Mouse (Mus musculus): ENCODE measurements around the gene 4930550C14Rik. TPM values are rescaled to one million over a fixed set of nuclear protein-coding genes. Genes with fewer than 3 reads are reported as not detected.

The 4930550C14Rik gene
- polyA plus RNA-seq, 1 experiment from 2014 or later, result 0.13 TPM

DNA sequence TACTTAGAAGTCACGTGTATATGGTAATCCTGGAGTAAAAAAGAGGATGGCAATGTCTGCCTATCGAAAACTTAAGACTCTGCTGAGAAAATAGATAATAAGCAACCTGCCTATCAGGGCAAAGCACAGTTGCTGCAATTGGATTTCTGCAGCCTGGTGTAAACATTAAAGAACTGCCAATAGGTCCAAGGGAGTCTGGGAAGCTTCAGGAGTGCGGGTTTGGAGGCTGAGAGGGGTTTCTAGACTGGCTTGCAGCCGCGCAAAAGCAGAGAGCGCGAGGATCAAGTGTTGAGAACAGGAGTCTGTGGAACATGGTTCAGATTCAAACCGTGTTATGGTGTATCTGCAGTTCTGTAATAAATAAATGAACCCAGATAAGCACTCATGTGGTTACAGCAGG, 17.3 kb upstream of the 4930550C14Rik start:
- H3K4me3 ChIP-seq, result peak overlapping the region; percentile 66
- peaks cover 8% of the 10 kb centered on the region; the same call in 1 of the 2 replicates for H3K4me1 ChIP-seq
- peak overlapping the region; percentile 75; the same call in 1 of the 2 replicates for H3K27ac ChIP-seq
- no peaks in the 10 kb centered on the region for H3K27me3 ChIP-seq
- 7% methylated on average over 8 of the region's 8 CpGs for WGBS
- ATAC-seq, result peak; percentile 54
- peak overlapping the region; percentile 82 for H3K9ac ChIP-seq
- no peaks in the 10 kb centered on the region for H3K36me3 ChIP-seq (ENCODE audit: poor library complexity, severe bottlenecking)
- no peaks in the 10 kb centered on the region for H3K9me3 ChIP-seq (replicated peaks)
- peak overlapping the region; percentile 97 for H3K4me2 ChIP-seq

DNA sequence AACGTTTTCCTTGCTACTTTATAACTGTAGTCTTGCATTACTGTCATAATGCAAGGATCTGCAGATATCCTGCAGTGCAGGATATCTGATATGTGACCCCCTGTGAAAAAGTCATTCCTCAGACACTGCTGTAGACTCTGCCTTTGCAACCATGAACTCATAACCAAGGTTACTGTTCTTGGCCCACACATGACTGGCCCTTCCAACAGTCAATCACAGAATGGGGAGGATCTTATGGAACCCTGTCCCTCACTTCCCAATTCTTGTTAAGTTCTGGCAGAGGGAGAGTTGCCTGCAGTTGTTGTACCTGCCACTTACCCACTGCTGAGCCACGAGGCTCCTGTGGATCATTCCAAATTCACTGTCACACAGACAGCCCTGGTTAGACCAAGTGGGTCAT, 14.7 kb upstream of the 4930550C14Rik start:
- Histone ChIP-seq H3K4me1 (peaks cover 8% of the 10 kb centered on the region; the same call in 1 of the 2 replicates), H3K4me2 (no peak overlapping the region), H3K9me3 (replicated peaks) (no peaks in the 10 kb centered on the region), H3K9ac (no peak overlapping the region), H3K27me3 (no peaks in the 10 kb centered on the region), H3K4me3 (no peak overlapping the region), H3K27ac (no peak overlapping the region), H3K36me3 (ENCODE audit: poor library complexity, severe bottlenecking) (no peaks in the 10 kb centered on the region)
- WGBS, result 81% methylated on average over 2 of the region's 2 CpGs
- no peak for ATAC-seq

DNA sequence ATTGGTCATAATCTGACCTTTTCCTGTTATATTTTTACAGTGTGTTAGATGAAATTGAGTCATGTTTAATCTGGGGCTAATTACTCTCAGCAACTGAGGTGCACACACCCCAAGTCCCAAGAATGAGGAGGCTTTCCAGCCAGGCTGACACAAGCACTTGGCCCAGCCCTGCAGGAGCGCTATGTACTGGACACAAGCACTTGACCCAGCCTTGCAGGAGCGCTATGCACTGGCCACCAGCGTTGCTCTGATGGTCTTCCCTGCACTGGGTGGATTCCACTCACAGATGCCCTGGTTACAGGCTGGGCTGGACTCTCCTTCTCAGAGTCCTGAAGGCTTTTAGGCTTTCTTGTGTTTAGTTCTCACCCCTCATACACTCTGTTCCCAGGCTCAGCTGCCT, 13.0 kb upstream of the 4930550C14Rik start:
- no peak overlapping the region for H3K4me3 ChIP-seq
- no peak overlapping the region for H3K27ac ChIP-seq
- H3K9ac ChIP-seq, result no peak overlapping the region
- no peak overlapping the region for H3K4me2 ChIP-seq
- no peaks in the 10 kb centered on the region for H3K27me3 ChIP-seq
- no peaks in the 10 kb centered on the region for H3K9me3 ChIP-seq (replicated peaks)
- 75% methylated on average over 3 of the region's 3 CpGs for WGBS
- no peaks in the 10 kb centered on the region for H3K36me3 ChIP-seq (ENCODE audit: poor library complexity, severe bottlenecking)
- ATAC-seq, result no peak
- H3K4me1 ChIP-seq, result peaks cover 8% of the 10 kb centered on the region; the same call in 1 of the 2 replicates

DNA sequence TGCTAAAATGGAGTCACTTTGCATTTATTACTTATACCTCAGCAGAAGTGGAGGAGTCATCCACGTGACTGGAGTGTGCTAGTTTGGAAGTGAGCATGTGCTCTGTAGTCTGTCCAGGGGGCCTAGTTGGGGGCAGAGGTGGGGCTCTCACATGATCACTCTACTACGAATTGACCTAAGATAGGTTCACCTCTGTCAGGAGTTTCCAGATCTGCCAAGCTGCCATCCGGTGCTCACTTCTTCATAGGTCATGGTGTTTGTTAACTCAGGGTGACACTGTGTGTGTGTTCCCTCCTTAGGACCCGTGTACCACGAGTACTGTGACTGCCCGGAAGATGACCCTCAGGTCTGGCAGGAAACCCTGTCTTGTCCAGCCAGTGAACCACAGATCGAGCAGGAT, 12.0 kb upstream of the 4930550C14Rik start:
- H3K36me3 ChIP-seq (ENCODE audit: poor library complexity, severe bottlenecking), result no peaks in the 10 kb centered on the region

DNA sequence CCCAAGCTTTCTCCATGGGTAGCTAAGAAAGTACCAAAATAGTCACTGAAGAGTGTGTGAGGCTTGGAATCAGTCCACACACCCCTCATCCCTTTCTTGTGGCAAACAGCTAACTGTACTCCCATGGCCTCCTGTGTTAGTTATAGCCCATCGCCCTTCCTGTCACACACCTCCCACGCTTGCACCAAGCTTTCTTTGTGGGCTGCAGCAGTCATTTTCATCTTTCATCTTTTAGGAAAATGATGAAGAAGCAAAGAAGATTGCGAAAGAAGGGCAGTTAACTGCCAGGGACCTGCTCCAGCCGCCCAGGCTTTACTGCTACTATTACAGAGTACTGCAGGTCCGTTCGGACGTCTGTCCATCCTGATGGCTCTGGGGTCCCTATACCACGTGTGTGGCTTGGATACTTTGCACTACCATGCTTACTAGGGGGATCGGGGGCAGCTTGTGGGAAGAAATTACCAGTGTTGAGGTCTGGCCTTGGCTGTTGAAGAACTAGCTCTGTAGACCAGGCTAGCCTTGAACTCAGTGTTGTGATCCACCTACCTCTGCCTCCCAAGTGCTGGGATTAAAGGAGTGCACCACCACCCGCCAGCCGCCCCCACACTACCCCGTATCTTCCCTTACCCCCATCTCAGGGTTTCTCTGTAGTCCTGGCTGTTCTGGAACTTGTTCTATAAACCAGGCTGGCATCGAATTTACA, 4.3 kb upstream of the 4930550C14Rik start:
- Histone ChIP-seq H3K4me2 (no peak overlapping the region), H3K36me3 (ENCODE audit: poor library complexity, severe bottlenecking) (no peaks in the 10 kb centered on the region), H3K9ac (no peak overlapping the region), H3K4me3 (no peak overlapping the region), H3K4me1 (peaks cover 8% of the 10 kb centered on the region), H3K9me3 (replicated peaks) (no peaks in the 10 kb centered on the region), H3K27ac (no peak overlapping the region), H3K27me3 (no peaks in the 10 kb centered on the region)
- ATAC-seq, result no peak
- whole genome bisulfite sequencing, result 82% methylated on average over 13 of the region's 13 CpGs

More for the DNA sequence above, 12.0 kb upstream of the 4930550C14Rik start:
- no peak overlapping the region for H3K4me2 ChIP-seq
- H3K4me3 ChIP-seq, result no peak overlapping the region
- no peak overlapping the region for H3K9ac ChIP-seq
- H3K27ac ChIP-seq, result no peak overlapping the region
- H3K27me3 ChIP-seq, result no peaks in the 10 kb centered on the region
- no peaks in the 10 kb centered on the region; the same call in 1 of the 2 replicates for H3K4me1 ChIP-seq
- ATAC-seq, result no peak
- WGBS, result 86% methylated on average over 7 of the region's 7 CpGs
- H3K9me3 ChIP-seq (replicated peaks), result no peaks in the 10 kb centered on the region

DNA sequence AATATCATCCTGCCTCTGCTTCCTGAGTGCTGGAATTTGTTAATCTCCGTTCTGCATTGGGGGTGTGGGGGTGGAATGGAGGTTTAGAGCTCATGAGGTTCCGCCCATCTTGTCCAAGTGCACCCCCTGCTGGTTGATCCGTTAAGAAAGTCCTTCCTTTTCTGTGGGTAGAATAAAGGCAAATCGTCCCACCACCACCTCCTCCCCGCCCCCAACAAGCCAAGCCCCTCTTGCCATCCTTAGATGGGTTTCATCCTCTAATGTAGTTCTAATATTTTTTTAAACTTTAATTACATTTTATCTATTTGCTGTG, 3.8 kb upstream of the 4930550C14Rik start:
- Histone ChIP-seq H3K4me3 (no peak overlapping the region), H3K27ac (no peak overlapping the region), H3K27me3 (no peaks in the 10 kb centered on the region), H3K4me2 (no peak overlapping the region), H3K9ac (no peak overlapping the region), H3K36me3 (ENCODE audit: poor library complexity, severe bottlenecking) (no peaks in the 10 kb centered on the region), H3K9me3 (replicated peaks) (no peaks in the 10 kb centered on the region), H3K4me1 (peaks cover 13% of the 10 kb centered on the region)
- ATAC-seq, result no peak
- WGBS, result 5% methylated on average over 5 of the region's 5 CpGs

DNA sequence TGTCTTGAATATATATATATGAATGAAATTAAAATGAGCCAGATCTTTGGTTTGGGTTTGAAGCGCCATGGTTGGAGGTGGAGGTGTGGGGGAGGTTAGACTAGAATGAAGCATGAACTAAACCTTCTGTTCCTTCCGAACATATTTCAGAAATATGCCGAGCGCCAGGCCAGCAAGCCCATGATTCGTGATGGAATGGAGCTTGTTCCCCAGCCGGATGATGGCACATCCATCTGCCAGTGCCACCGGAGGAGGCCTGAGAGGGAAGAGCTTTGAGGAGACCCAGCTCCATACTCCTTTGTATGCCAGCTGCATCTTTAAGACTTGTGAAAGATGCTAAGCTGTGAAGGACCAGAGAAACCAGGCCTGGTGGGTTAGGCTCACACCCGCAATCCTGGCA, 2.6 kb upstream of the 4930550C14Rik start:
- no peaks in the 10 kb centered on the region for H3K36me3 ChIP-seq (ENCODE audit: poor library complexity, severe bottlenecking)
- no peak overlapping the region for H3K9ac ChIP-seq
- H3K27me3 ChIP-seq, result no peaks in the 10 kb centered on the region
- no peaks in the 10 kb centered on the region for H3K9me3 ChIP-seq (replicated peaks)
- H3K4me2 ChIP-seq, result no peak overlapping the region
- WGBS, result 96% methylated on average over 8 of the region's 8 CpGs
- H3K4me3 ChIP-seq, result no peak overlapping the region
- no peak overlapping the region for H3K27ac ChIP-seq
- no peak for ATAC-seq
- peaks cover 13% of the 10 kb centered on the region for H3K4me1 ChIP-seq

DNA sequence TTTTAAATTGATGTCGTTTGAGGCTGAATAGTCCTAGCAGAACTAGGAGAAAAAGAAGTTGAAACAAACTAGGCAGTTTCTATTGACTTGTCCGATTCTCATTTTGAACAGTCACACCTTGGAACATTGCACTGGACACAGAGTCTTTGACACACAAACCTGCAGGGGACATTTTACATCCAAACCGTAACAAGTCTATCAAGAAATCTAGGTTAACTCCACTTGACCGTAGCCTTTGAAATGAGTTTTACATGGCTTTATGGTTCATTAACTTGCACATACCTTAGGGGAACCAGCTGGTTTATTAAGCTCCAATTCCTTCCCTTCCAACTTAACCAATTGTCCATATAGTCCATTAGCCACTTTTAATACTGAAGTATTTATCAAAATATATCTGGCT, 1.4 kb upstream of the 4930550C14Rik start:
- ATAC-seq, result no peak
- no peak overlapping the region for H3K27ac ChIP-seq
- no peaks in the 10 kb centered on the region for H3K9me3 ChIP-seq (replicated peaks)
- H3K4me3 ChIP-seq, result no peak overlapping the region
- H3K4me1 ChIP-seq, result peaks cover 19% of the 10 kb centered on the region
- no peak overlapping the region for H3K4me2 ChIP-seq
- H3K36me3 ChIP-seq (ENCODE audit: poor library complexity, severe bottlenecking), result no peaks in the 10 kb centered on the region
- H3K27me3 ChIP-seq, result no peaks in the 10 kb centered on the region
- WGBS, result 91% methylated on average over 4 of the region's 4 CpGs
- no peak overlapping the region for H3K9ac ChIP-seq

DNA sequence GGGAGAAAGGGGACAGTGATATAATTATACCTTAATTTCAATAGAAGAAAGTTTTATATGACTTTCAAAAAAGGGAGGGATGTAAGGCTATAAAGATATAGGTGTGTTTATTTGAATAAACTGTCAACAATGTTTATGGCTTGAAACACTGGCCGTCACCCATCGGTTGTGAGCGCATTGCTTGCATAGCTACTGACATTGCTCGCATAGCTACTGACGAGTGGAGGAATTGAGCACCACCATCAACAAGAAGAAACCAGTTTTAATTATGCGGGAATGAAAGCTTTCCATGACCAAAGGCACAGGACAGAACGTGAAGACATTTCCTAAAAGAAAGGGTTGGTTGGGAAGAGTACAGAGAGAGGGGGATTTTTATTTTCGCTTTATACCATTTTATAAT, 979 bp upstream of the 4930550C14Rik start:
- Histone ChIP-seq H3K4me1 (peaks cover 19% of the 10 kb centered on the region), H3K9ac (no peak overlapping the region), H3K27me3 (no peaks in the 10 kb centered on the region), H3K4me2 (no peak overlapping the region), H3K27ac (no peak overlapping the region), H3K9me3 (replicated peaks) (no peaks in the 10 kb centered on the region), H3K4me3 (no peak overlapping the region), H3K36me3 (ENCODE audit: poor library complexity, severe bottlenecking) (no peaks in the 10 kb centered on the region)
- WGBS, result 87% methylated on average over 8 of the region's 8 CpGs
- no peak for ATAC-seq

DNA sequence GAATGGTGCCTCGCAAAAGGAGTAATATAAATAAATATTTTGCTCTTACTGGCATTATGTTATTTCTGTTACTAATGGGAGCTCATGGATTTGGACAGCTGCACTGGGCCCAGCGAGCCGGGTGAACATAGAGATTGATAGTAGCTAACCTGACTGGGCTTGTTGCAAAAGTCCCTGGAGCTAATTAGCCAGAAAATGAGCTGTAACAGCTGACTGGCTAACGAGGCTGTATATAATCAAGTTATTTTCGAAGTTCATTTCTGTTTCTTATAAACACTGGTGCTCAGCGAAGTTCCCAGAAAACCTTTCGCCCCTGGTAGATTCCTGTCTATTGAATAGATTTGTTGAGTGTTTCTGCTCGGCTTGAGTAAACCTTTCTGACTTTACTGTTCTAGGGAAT, 866 bp downstream of the 4930550C14Rik start:
- H3K4me2 ChIP-seq, result peak overlapping the region; percentile 38
- WGBS, result 51% methylated on average over 8 of the region's 8 CpGs

DNA sequence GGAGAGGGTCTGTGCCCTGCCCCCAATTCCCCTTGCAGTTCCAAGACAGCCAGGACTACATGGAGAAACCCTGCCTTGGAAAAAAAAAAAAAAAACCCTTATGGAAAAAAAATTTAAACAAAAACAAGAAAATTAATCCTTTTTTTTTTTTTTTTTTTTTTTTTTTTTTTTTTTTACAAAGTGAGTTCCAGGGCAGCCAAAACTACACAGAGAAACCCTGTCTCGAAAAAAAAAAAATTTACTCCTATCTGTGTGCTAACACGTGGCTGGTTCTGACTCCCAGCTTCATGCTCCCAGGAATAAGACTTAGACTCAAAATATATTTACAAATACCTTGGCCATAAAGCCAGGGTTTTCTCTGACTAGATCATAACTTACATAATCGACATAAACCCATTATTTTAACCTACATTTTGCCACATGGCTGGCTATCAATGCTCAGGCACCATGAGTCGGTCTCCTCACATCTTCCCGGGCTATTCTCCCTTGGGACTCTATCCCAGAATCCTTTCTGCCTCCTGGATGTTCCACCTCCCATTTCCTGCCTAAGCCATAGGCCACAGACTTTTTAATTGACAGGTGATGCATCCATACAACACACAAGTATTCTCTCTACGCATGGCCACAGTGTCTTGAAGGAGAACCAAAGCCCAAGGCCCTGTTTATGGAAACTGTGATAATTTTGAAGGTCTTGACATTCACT, 2.1 kb downstream of the 4930550C14Rik start:
- no peak overlapping the region for H3K27ac ChIP-seq
- H3K4me2 ChIP-seq, result no peak overlapping the region

More for the DNA sequence above, 866 bp downstream of the 4930550C14Rik start:
- Histone ChIP-seq H3K27ac (no peak overlapping the region), H3K9ac (no peak overlapping the region), H3K9me3 (replicated peaks) (no peaks in the 10 kb centered on the region), H3K4me3 (no peak overlapping the region), H3K4me1 (peaks cover 19% of the 10 kb centered on the region), H3K36me3 (ENCODE audit: poor library complexity, severe bottlenecking) (no peaks in the 10 kb centered on the region), H3K27me3 (no peaks in the 10 kb centered on the region)
- ATAC-seq, result no peak

DNA sequence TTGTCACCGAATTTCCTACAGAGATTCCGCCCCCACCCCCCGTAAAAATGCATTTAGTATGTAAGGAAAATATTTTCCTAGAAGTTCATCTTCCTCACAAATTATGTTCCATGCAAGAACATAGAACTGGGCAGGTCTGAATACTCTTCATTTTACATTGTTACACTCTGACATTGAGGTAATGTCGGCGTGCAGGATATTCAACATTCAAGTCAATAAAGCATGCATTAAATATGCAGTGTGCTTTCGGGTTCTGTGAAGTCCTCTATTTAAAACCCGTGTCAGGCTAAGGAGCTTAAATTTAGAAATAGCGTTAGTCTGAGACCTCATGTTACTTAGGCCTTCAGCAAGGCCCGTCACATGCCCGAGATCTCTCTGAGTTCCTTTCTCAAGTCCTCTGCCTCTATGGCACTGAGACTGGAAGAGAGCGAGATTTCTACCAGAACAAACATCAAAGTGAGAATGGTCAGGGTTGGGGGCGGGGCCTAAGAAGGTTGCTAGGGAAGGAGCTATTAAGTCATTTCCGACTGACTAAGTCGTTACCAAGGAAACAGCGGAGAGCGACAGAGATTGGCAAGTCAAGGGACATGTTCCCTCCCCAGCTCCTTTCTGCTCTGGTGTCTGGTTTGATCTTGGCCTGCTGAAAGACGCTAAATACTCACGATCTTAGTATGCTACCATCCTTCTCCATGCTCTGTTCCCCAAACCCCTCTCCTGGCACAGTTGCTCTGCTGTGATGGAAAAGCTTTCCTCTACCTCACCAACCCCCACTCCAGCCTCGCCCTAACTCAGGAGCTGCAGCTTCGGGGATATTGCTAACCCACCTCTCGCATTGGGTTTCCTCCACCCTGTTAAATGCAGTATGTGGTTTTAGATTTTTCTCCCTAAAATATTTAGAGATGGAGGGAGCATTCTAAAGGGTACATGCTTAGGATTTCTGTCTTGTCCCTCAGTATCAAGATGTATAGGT, 2.9 kb downstream of the 4930550C14Rik start:
- peak overlapping the region; percentile 53 for H3K4me2 ChIP-seq
- WGBS, result 29% methylated on average over 21 of the region's 21 CpGs
- ATAC-seq, result peak; percentile 94
- peak overlapping the region; percentile 52 for H3K27ac ChIP-seq
- H3K27me3 ChIP-seq, result no peaks in the 10 kb centered on the region
- H3K36me3 ChIP-seq (ENCODE audit: poor library complexity, severe bottlenecking), result no peaks in the 10 kb centered on the region
- peaks cover 19% of the 10 kb centered on the region for H3K4me1 ChIP-seq
- peak overlapping the region; percentile 54 for H3K9ac ChIP-seq
- peak overlapping the region; percentile 32 for H3K4me3 ChIP-seq
- no peaks in the 10 kb centered on the region for H3K9me3 ChIP-seq (replicated peaks)

More for the DNA sequence above, 2.1 kb downstream of the 4930550C14Rik start:
- Histone ChIP-seq H3K9me3 (replicated peaks) (no peaks in the 10 kb centered on the region), H3K9ac (no peak overlapping the region), H3K4me1 (peaks cover 19% of the 10 kb centered on the region), H3K36me3 (ENCODE audit: poor library complexity, severe bottlenecking) (no peaks in the 10 kb centered on the region), H3K27me3 (no peaks in the 10 kb centered on the region), H3K4me3 (no peak overlapping the region)
- peak; percentile 36; the same call in 1 of the 2 replicates for ATAC-seq
- 88% methylated on average over 6 of the region's 6 CpGs for WGBS
